Mouse (Mus musculus) spleen, adult 2 months (tissue): Measurements from ENCODE around the gene Zfp385c. TPM values are rescaled to one million over a fixed set of nuclear protein-coding genes. Genes with fewer than 3 reads are reported as not detected.

Experiments used
- DNase-seq, 2 experiments: peaks; one replicate each; pipeline versions ENCODE4 v3.0.0 to v3.0.0-alpha.2; 2012 to 2021; ENCODE audit warnings: low spot score in 2 of 2, low read depth in 1 of 2
- H3K27ac ChIP-seq: fragments of 200-500 bp; 2 replicates; pipeline ENCODE4 v1.5.1; 2012; ENCODE audit warnings: low read length, inconsistent platforms; ENCODE audit not compliant: insufficient read depth
- H3K27me3 ChIP-seq: fragments of 200-500 bp; 2 replicates; pipeline ENCODE4 v1.6.1; 2012; ENCODE audit warnings: mild to moderate bottlenecking, moderate library complexity, low read length, inconsistent platforms; ENCODE audit not compliant: control insufficient read depth, insufficient read depth
- H3K36me3 ChIP-seq: fragments of 200-500 bp; 2 replicates; pipeline ENCODE4 v1.6.1; 2012; ENCODE audit warnings: mild to moderate bottlenecking, low read length, inconsistent platforms; ENCODE audit not compliant: control insufficient read depth, insufficient read depth
- H3K4me1 ChIP-seq: fragments of 200-500 bp; 2 replicates; pipeline ENCODE4 v1.6.1; 2011; ENCODE audit warnings: inconsistent platforms; ENCODE audit not compliant: control insufficient read depth, insufficient read depth, insufficient read length
- H3K4me3 ChIP-seq: fragments of 200-500 bp; 2 replicates; pipeline ENCODE4 v1.5.1; 2011; ENCODE audit warnings: mild to moderate bottlenecking, inconsistent platforms; ENCODE audit not compliant: insufficient read depth, insufficient read length; ENCODE audit errors: extremely low read depth
- CTCF ChIP-seq: fragments of 200-500 bp; IDR thresholded peaks from 2 replicates; pipeline ENCODE4 v1.5.1; 2011; ENCODE audit warnings: mild to moderate bottlenecking, inconsistent platforms; ENCODE audit not compliant: insufficient read depth, insufficient read length, insufficient replicate concordance; ENCODE audit errors: extremely low read depth
- POLR2A ChIP-seq: fragments of 200-500 bp; IDR thresholded peaks from 2 replicates; pipeline ENCODE4 v1.6.1; 2011; ENCODE audit warnings: low read depth, low read length, inconsistent platforms
- WGBS: fragments of 180-500 bp; shearing (Covaris S2); methylation state at CpG from one replicate; pipeline ENCODE4 v1.1.7; 2018; 5-methylcytosine and 5-hydroxymethylcytosine counted together
- polyA plus RNA-seq: library from polyadenylated mRNA; depleted of rRNA; stranded (reverse); fragments of >200 nt; gene quantifications from 2 replicates; pipeline ENCODE4 v1.2.3, GENCODE M21; 2012; rRNA removed

Gene Zfp385c
- 0.50 and 0.60 TPM in 2 replicates for polyA plus RNA-seq

DNA sequence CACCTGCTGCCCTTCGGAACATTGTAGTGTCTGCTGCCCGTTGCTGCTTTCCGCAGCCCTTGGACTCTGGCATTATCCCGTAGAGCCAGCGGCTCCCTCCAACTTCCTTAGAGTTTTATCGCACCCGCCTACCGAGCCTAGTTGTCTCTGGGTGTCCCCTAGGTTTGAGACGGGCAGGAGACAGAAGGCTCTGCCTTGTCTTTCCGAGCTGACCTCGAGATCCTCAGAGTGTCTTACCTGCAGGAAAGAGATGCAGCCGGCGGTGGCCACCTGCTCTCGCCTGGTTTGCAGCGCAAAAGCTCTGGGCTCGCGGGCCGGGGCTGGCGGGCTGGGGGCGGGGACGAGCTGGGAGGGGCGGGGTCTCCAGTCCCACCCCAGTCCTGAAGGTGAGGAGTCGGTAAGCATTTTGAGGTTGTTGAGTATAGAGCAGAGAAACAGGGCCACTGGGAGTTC, at the start of gene Zfp385c:
Gene Zfp385c, minus strand, starts transcription at position 292 of the 453 bp plus-strand sequence.
- H3K27ac ChIP-seq = no peak within 1 kb of the TSS
- WGBS = 3% methylated on average over 23 of the region's 23 CpGs
- H3K27me3 ChIP-seq = peaks cover 1% of the 10 kb centered on the region; the same call in 1 of the 2 replicates
- peaks cover 6% of the 10 kb centered on the region for H3K36me3 ChIP-seq
- no peak for DNase-seq
- peak within 1 kb of the TSS; percentile 32; the same call in 1 of the 2 replicates for H3K4me3 ChIP-seq
- no peak for TF ChIP-seq CTCF
- no peak for TF ChIP-seq POLR2A
- peaks cover 4% of the 10 kb centered on the region; the same call in 1 of the 2 replicates for H3K4me1 ChIP-seq

GRCm38 (mm10) chr11:100741348-100741747, 49.1 kb upstream of the Zfp385c start:
- H3K27me3 ChIP-seq = no peaks in the 10 kb centered on the region
- TF ChIP-seq POLR2A (no peak), CTCF (no peak)
- H3K36me3 ChIP-seq = no peaks in the 10 kb centered on the region
- H3K4me3 ChIP-seq = no peak overlapping the region
- H3K4me1 ChIP-seq = peaks cover 7% of the 10 kb centered on the region; the same call in 1 of the 2 replicates
- no peak for DNase-seq
- WGBS = 87% methylated on average over 6 of the region's 6 CpGs
- H3K27ac ChIP-seq = no peak overlapping the region

DNA sequence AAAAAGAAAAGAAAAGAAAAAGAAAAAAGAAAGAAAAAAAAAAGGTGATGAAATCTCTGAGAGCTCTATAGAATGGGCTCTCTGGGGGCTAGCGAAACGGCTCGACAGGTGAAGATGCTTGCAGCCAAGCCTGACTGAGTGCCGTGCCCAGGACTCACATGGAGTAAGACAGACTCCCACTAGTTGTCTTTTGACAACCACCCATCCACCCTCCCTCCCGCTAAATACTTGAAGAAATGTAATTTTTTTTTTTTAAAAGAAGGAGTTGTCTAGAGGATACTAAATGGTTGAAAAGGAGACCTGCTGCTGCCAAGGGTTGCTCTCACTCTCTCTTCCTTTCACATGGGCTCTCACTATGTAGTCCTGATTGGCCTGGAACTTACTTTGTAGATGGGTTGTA, 46.5 kb upstream of the Zfp385c start:
- no peak overlapping the region for H3K27ac ChIP-seq
- no peaks in the 10 kb centered on the region for H3K36me3 ChIP-seq
- DNase-seq = no peak
- H3K27me3 ChIP-seq = no peaks in the 10 kb centered on the region
- TF ChIP-seq POLR2A = no peak
- no peak for TF ChIP-seq CTCF
- WGBS = 28% methylated on average over 5 of the region's 5 CpGs
- H3K4me1 ChIP-seq = peaks cover 18% of the 10 kb centered on the region; the same call in 1 of the 2 replicates
- no peak overlapping the region for H3K4me3 ChIP-seq

- Histone ChIP-seq H3K4me3 (peak within 1 kb of the TSS; percentile 75), H3K27ac (peak within 1 kb of the TSS; percentile 76), H3K36me3 (no peaks in the 10 kb centered on the region), H3K27me3 (no peaks in the 10 kb centered on the region), H3K4me1 (peaks cover 18% of the 10 kb centered on the region; the same call in 1 of the 2 replicates)
- under 1% methylated on average over 39 of the region's 39 CpGs for WGBS
- peak; percentile 98 to 99 for DNase-seq
- TF ChIP-seq POLR2A (peak; percentile 39; the same call in 1 of the 2 replicates), CTCF (no peak)
Observed at GRCm38 (mm10) chr11:100738066-100738604, 45.9 kb upstream of the Zfp385c start, which contains the start of gene Rab5c. Gene Rab5c, minus strand, starts transcription at chr11:100738215.

DNA sequence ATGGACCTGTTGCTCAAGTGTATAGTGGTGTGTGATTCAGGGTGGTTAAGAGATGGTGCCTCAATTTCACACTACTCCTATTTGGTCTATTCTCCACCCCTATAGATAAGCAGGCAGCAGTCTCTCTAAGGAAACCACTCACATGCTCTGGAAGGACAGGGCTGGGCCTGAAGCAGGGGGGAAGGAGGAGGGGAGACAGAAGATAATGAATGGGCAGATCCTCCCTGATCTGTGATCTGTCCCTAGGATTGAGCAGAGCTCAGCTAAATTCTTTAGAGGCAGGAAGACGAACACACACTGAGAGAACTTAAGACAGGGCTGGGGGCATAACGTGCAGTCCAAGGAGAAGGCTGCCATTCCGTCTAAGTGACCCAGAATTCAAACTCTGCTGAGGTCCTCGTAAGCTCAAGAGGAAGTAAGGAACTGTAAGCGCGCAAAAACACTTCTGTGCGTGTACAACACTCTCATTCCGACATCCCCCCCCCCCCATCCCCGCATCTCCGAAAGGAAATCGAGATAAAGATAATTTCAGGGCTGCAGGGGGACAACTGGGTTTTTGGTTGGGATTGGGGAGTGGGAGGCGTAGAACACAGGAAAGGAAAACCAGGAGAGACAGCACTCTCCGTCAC, 45.0 kb upstream of the Zfp385c start:
- peak overlapping the region; percentile 75 for H3K4me3 ChIP-seq
- no peaks in the 10 kb centered on the region for H3K36me3 ChIP-seq
- H3K4me1 ChIP-seq = peaks cover 18% of the 10 kb centered on the region; the same call in 1 of the 2 replicates
- WGBS = under 1% methylated on average over 13 of the region's 13 CpGs
- H3K27ac ChIP-seq = peak overlapping the region; percentile 76
- no peaks in the 10 kb centered on the region for H3K27me3 ChIP-seq
- no peak for TF ChIP-seq CTCF
- TF ChIP-seq POLR2A = no peak
- no peak for DNase-seq

- Histone ChIP-seq H3K4me3 (peak overlapping the region; percentile 75), H3K4me1 (peaks cover 18% of the 10 kb centered on the region; the same call in 1 of the 2 replicates), H3K27ac (peak overlapping the region; percentile 15), H3K36me3 (no peaks in the 10 kb centered on the region), H3K27me3 (no peaks in the 10 kb centered on the region)
- TF ChIP-seq CTCF (no peak), POLR2A (no peak)
- no peak for DNase-seq
- WGBS = 53% methylated on average over 4 of the region's 4 CpGs
Observed at GRCm38 (mm10) chr11:100736746-100737080, 44.5 kb upstream of the Zfp385c start.
